Mouse (Mus musculus) B cell, adult 62 days (primary cell): ENCODE data around the gene Olfr555. TPM values are rescaled to one million over a fixed set of nuclear protein-coding genes. Genes with fewer than 3 reads are reported as not detected.

ENCODE experiments used
- total RNA-seq: library from RNA; stranded (reverse); gene quantifications from 4 replicates; pipeline ENCODE4 v1.2.4, GENCODE M21; 2023

The Olfr555 gene
- not detected in 4 replicates for total RNA-seq

GRCm38 (mm10) chr7:102658523-102658922 lies at the start of gene Olfr555:
TSS of gene Olfr555 (plus strand) at chr7:102658823.

GRCm38 (mm10) chr7:102618118-102618517 lies 40.5 kb upstream of the Olfr555 start, which contains the start of gene Olfr553:
TSS of gene Olfr553 (minus strand) at chr7:102618218.

GRCm38 (mm10) chr7:102638132-102638531 lies 20.5 kb upstream of the Olfr555 start, which contains the start of gene Olfr554:
TSS of gene Olfr554 (plus strand) at chr7:102638432.

DNA sequence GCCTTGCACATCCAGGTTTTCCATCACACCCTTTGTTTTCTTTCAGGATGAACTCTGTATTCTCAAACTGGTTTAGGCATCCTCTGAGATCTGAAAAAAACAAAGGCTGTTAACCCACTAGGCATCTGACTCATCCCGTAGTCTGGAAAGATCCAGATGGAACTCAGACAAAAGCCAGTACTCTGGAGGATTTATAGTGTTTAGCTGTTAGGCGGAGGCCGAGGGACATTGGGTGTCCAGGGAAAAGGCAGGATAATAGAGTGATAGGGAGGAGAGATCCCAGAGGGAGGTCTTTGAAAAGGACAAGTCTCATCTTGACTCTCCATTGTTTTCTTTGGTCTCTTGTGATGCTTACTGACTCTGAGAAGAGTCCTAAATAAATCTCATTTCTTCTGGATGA lies 6.0 kb downstream of the Olfr555 start, which contains the start of gene Olfr556:
TSS of gene Olfr556 (plus strand) at position 301 of the 400 bp plus-strand sequence.

GRCm38 (mm10) chr7:102686944-102687501 lies 28.4 kb downstream of the Olfr555 start, which contains the start of gene Trim68:
TSS of gene Trim68 (minus strand) at chr7:102687327.

GRCm38 (mm10) chr7:102695358-102696125 lies 36.9 kb downstream of the Olfr555 start, which contains the start of gene Olfr557:
TSS of gene Olfr557 (plus strand) at chr7:102695910.

GRCm38 (mm10) chr7:102701915-102702314 lies 43.3 kb downstream of the Olfr555 start, which contains the start of gene Olfr558:
TSS of gene Olfr558 (plus strand) at chr7:102702215.

Other genes starting within 250 kb of the Olfr555 start
- 39.8 to 52.1 TPM (median 45.3 TPM) in 4 replicates for gene Rrm1, start 217.1 kb upstream of the Olfr555 start, total RNA-seq
- gene Olfr543, start 177.1 kb upstream of the Olfr555 start, total RNA-seq, result not detected in 4 replicates
- gene Olfr544, start 170.5 kb upstream of the Olfr555 start, total RNA-seq, result not detected in 4 replicates
- gene Olfr545, start 159.2 kb upstream of the Olfr555 start, total RNA-seq, result not detected in 4 replicates
- not detected in 4 replicates for gene Olfr547, start 124.1 kb upstream of the Olfr555 start, total RNA-seq
- not detected in 4 replicates for gene Olfr548-ps1, start 117.9 kb upstream of the Olfr555 start, total RNA-seq
- gene Olfr549, start 109.0 kb upstream of the Olfr555 start, total RNA-seq, result not detected in 4 replicates
- 32.2 to 40.5 TPM (median 36.2 TPM) in 4 replicates for gene Trim21, start 93.3 kb upstream of the Olfr555 start, total RNA-seq
- gene Olfr550, start 87.4 kb upstream of the Olfr555 start, total RNA-seq, result not detected in 4 replicates
- not detected in 4 replicates for gene Olfr551, start 66.9 kb upstream of the Olfr555 start, total RNA-seq
- gene Olfr552, start 61.1 kb upstream of the Olfr555 start, total RNA-seq, result not detected in 4 replicates
- gene Olfr553, start 40.6 kb upstream of the Olfr555 start, total RNA-seq, result not detected in 4 replicates
- gene Olfr554, start 20.4 kb upstream of the Olfr555 start, total RNA-seq, result not detected in 4 replicates
- not detected in 4 replicates for gene Olfr556, start 6.1 kb downstream of the Olfr555 start, total RNA-seq
- gene Trim68, start 28.5 kb downstream of the Olfr555 start, total RNA-seq, result 11.7 to 17.4 TPM (median 15.2 TPM) in 4 replicates
- gene Olfr557, start 37.1 kb downstream of the Olfr555 start, total RNA-seq, result not detected in 4 replicates
- gene Olfr558, start 43.4 kb downstream of the Olfr555 start, total RNA-seq, result not detected in 4 replicates
- gene Olfr33, start 60.2 kb downstream of the Olfr555 start, total RNA-seq, result not detected in 4 replicates
- not detected in 4 replicates for gene Olfr559, start 68.7 kb downstream of the Olfr555 start, total RNA-seq
- gene Olfr560, start 100.5 kb downstream of the Olfr555 start, total RNA-seq, result not detected in 4 replicates
- gene Olfr78, start 100.6 kb downstream of the Olfr555 start, total RNA-seq, result not detected in 4 replicates
- gene Olfr561, start 112.4 kb downstream of the Olfr555 start, total RNA-seq, result not detected in 4 replicates
- gene Olfr564, start 144.7 kb downstream of the Olfr555 start, total RNA-seq, result not detected in 4 replicates
- not detected in 4 replicates for gene Olfr566, start 199.9 kb downstream of the Olfr555 start, total RNA-seq
- gene Olfr568, start 218.3 kb downstream of the Olfr555 start, total RNA-seq, result not detected in 4 replicates
- not detected in 4 replicates for gene Olfr569, start 232.1 kb downstream of the Olfr555 start, total RNA-seq
- gene Olfr570, start 235.8 kb downstream of the Olfr555 start, total RNA-seq, result not detected in 4 replicates